11 mouse cellular contexts compared by ENCODE assay signal in the genomic region with DNA sequence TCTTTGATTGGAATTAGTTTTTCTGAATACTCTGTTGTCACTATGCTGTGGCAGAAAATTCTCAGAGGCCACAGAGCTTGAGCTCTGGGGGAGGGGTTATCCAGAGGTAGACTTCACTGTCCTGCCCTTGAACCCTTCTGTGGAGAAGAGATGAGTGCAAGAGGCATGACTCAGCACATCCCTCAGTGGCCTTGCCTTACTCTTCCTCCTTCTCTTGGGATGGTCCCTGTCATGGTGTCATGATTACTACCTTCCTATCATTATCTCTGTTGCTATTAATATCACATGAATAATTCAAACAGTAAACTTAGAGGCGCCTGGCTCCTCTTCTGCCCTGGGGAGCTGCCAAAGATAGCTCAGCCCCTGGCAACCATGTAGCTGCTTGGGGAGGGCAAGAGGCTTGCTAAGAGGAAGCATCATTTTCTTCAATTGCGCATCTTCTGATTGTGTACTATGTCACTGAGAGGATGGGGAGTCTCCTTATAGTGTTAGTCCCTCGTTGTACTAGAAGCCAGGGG.
DNase-seq lines count a peak whose midpoint lies in the region.
"Had no signal": no experiment of that assay in that cellular context is flagged by ENCODE, and none has a peak within 500 bp of the region (broad histone marks: within the 10 kb centered on the region; RNA-seq: fewer than 3 reads in every experiment).

No protein-coding gene starts in this region.

- intact Hi-C loops in left cerebral cortex, postnatal 4 days (cut with DNase I): no loop called here
- intact Hi-C loops in heart, postnatal 36 days (cut with DNase I): no loop called here

- peak; percentile 16 for DNase-seq in adrenal gland, adult 8-10 months
- DNase-seq in adrenal gland, postnatal 4 days (ENCODE audit: low spot score in 2 of 2): no peak
- DNase-seq in left cerebral cortex, postnatal 4 days: peak; percentile 23
- no peak for DNase-seq in left cerebral cortex, adult 9 months (ENCODE audit: low spot score in 2 of 2)
- DNase-seq in gastrocnemius, adult 18-20 months (ENCODE audit: low spot score): peak; percentile 65
- peak; percentile 18 to 25 for DNase-seq in heart, postnatal 36 days
- no peak for DNase-seq in spleen, postnatal 10 days (ENCODE audit: low spot score in 2 of 2)
- no peak for DNase-seq in spleen, adult 12 weeks (ENCODE audit: low spot score)
- DNase-seq: cerebellum, postnatal 25 days; kidney, adult 2 months; liver, postnatal 0 days had no signal

Comparison
In these comparisons a context has a peak if more than half of its experiments do, and no peak if none do; other contexts are left out.
1. DNase-seq: peak in adrenal gland, adult 8-10 months (single experiment), left cerebral cortex, postnatal 4 days (single experiment), gastrocnemius, adult 18-20 months (single experiment) and heart, postnatal 36 days (2 of 2); none in adrenal gland, postnatal 4 days (0 of 2), left cerebral cortex, adult 9 months (0 of 2), spleen, postnatal 10 days (0 of 2) and spleen, adult 12 weeks (single experiment).